Mouse (Mus musculus): Measurements from ENCODE around the gene Perp.

Gene Perp

GRCm38 (mm10) chr10:18850177-18850576 is 5.4 kb downstream of the Perp start:
- DNase-seq (ENCODE audit: low read depth, low spot score) = no peak
- Histone ChIP-seq H3K27me3 (ENCODE audit: control insufficient read depth, insufficient read depth, low read length, poor library complexity, severe bottlenecking) (no peaks in the 10 kb centered on the region), H3K36me3 (ENCODE audit: control insufficient read depth, insufficient read depth, low read length, poor library complexity, severe bottlenecking) (no peaks in the 10 kb centered on the region)

- Histone ChIP-seq H3K36me3 (ENCODE audit: control insufficient read depth, insufficient read depth, low read length, poor library complexity, severe bottlenecking) (no peaks in the 10 kb centered on the region), H3K27me3 (ENCODE audit: control insufficient read depth, insufficient read depth, low read length, poor library complexity, severe bottlenecking) (no peaks in the 10 kb centered on the region)
- DNase-seq (ENCODE audit: low read depth, low spot score) = no peak
These were observed 8.6 kb downstream of the Perp start for GRCm38 (mm10) chr10:18853417-18853816.

- DNase-seq (ENCODE audit: low read depth, low spot score) = no peak
- H3K36me3 ChIP-seq (ENCODE audit: control insufficient read depth, insufficient read depth, low read length, poor library complexity, severe bottlenecking) = no peaks in the 10 kb centered on the region
- H3K27me3 ChIP-seq (ENCODE audit: control insufficient read depth, insufficient read depth, low read length, poor library complexity, severe bottlenecking) = no peaks in the 10 kb centered on the region
These were observed 12.4 kb downstream of the Perp start for GRCm38 (mm10) chr10:18857244-18857643.

GRCm38 (mm10) chr10:18859632-18860031 is 14.8 kb downstream of the Perp start:
- no peak for DNase-seq (ENCODE audit: low read depth, low spot score)
- no peaks in the 10 kb centered on the region for H3K36me3 ChIP-seq (ENCODE audit: control insufficient read depth, insufficient read depth, low read length, poor library complexity, severe bottlenecking)
- no peaks in the 10 kb centered on the region for H3K27me3 ChIP-seq (ENCODE audit: control insufficient read depth, insufficient read depth, low read length, poor library complexity, severe bottlenecking)

- Histone ChIP-seq H3K36me3 (ENCODE audit: control insufficient read depth, insufficient read depth, low read length, poor library complexity, severe bottlenecking) (no peaks in the 10 kb centered on the region), H3K27me3 (ENCODE audit: control insufficient read depth, insufficient read depth, low read length, poor library complexity, severe bottlenecking) (no peaks in the 10 kb centered on the region)
- no peak for DNase-seq (ENCODE audit: low read depth, low spot score)
These were observed 15.5 kb downstream of the Perp start for GRCm38 (mm10) chr10:18860119-18860824.

GRCm38 (mm10) chr10:18860831-18861230 is 16.0 kb downstream of the Perp start:
- no peaks in the 10 kb centered on the region for H3K27me3 ChIP-seq (ENCODE audit: control insufficient read depth, insufficient read depth, low read length, poor library complexity, severe bottlenecking)
- no peaks in the 10 kb centered on the region for H3K36me3 ChIP-seq (ENCODE audit: control insufficient read depth, insufficient read depth, low read length, poor library complexity, severe bottlenecking)
- DNase-seq (ENCODE audit: low read depth, low spot score) = no peak

- no peaks in the 10 kb centered on the region for H3K36me3 ChIP-seq (ENCODE audit: control insufficient read depth, insufficient read depth, low read length, poor library complexity, severe bottlenecking)
- no peak for DNase-seq (ENCODE audit: low read depth, low spot score)
- no peaks in the 10 kb centered on the region for H3K27me3 ChIP-seq (ENCODE audit: control insufficient read depth, insufficient read depth, low read length, poor library complexity, severe bottlenecking)
These were observed 16.6 kb downstream of the Perp start for GRCm38 (mm10) chr10:18861418-18861817.

- Histone ChIP-seq H3K27me3 (ENCODE audit: control insufficient read depth, insufficient read depth, low read length, poor library complexity, severe bottlenecking) (no peaks in the 10 kb centered on the region), H3K36me3 (ENCODE audit: control insufficient read depth, insufficient read depth, low read length, poor library complexity, severe bottlenecking) (no peaks in the 10 kb centered on the region)
- no peak for DNase-seq (ENCODE audit: low read depth, low spot score)
These were observed 18.5 kb downstream of the Perp start for GRCm38 (mm10) chr10:18863332-18863731.

- DNase-seq (ENCODE audit: low read depth, low spot score) = no peak
- Histone ChIP-seq H3K36me3 (ENCODE audit: control insufficient read depth, insufficient read depth, low read length, poor library complexity, severe bottlenecking) (no peaks in the 10 kb centered on the region), H3K27me3 (ENCODE audit: control insufficient read depth, insufficient read depth, low read length, poor library complexity, severe bottlenecking) (no peaks in the 10 kb centered on the region)
These were observed 19.9 kb downstream of the Perp start for GRCm38 (mm10) chr10:18864753-18865152.

GRCm38 (mm10) chr10:18870990-18871389 is 26.2 kb downstream of the Perp start:
- H3K36me3 ChIP-seq (ENCODE audit: control insufficient read depth, insufficient read depth, low read length, poor library complexity, severe bottlenecking) = no peaks in the 10 kb centered on the region
- DNase-seq (ENCODE audit: low read depth, low spot score) = no peak
- H3K27me3 ChIP-seq (ENCODE audit: control insufficient read depth, insufficient read depth, low read length, poor library complexity, severe bottlenecking) = no peaks in the 10 kb centered on the region

- DNase-seq (ENCODE audit: low read depth, low spot score) = no peak
- no peaks in the 10 kb centered on the region for H3K27me3 ChIP-seq (ENCODE audit: control insufficient read depth, insufficient read depth, low read length, poor library complexity, severe bottlenecking)
- no peaks in the 10 kb centered on the region for H3K36me3 ChIP-seq (ENCODE audit: control insufficient read depth, insufficient read depth, low read length, poor library complexity, severe bottlenecking)
These were observed 31.4 kb downstream of the Perp start for GRCm38 (mm10) chr10:18876211-18876610.

GRCm38 (mm10) chr10:18878111-18878510 is 33.3 kb downstream of the Perp start:
- DNase-seq (ENCODE audit: low read depth, low spot score) = no peak
- Histone ChIP-seq H3K36me3 (ENCODE audit: control insufficient read depth, insufficient read depth, low read length, poor library complexity, severe bottlenecking) (no peaks in the 10 kb centered on the region), H3K27me3 (ENCODE audit: control insufficient read depth, insufficient read depth, low read length, poor library complexity, severe bottlenecking) (no peaks in the 10 kb centered on the region)

- H3K36me3 ChIP-seq (ENCODE audit: control insufficient read depth, insufficient read depth, low read length, poor library complexity, severe bottlenecking) = no peaks in the 10 kb centered on the region
- H3K27me3 ChIP-seq (ENCODE audit: control insufficient read depth, insufficient read depth, low read length, poor library complexity, severe bottlenecking) = no peaks in the 10 kb centered on the region
- DNase-seq (ENCODE audit: low read depth, low spot score) = no peak
These were observed 34.3 kb downstream of the Perp start for GRCm38 (mm10) chr10:18879160-18879559.

GRCm38 (mm10) chr10:18879690-18880089 is 34.9 kb downstream of the Perp start:
- H3K27me3 ChIP-seq (ENCODE audit: control insufficient read depth, insufficient read depth, low read length, poor library complexity, severe bottlenecking) = no peaks in the 10 kb centered on the region
- DNase-seq (ENCODE audit: low read depth, low spot score) = peak; percentile 13
- H3K36me3 ChIP-seq (ENCODE audit: control insufficient read depth, insufficient read depth, low read length, poor library complexity, severe bottlenecking) = no peaks in the 10 kb centered on the region

GRCm38 (mm10) chr10:18882190-18882589 is 37.4 kb downstream of the Perp start:
- H3K36me3 ChIP-seq (ENCODE audit: control insufficient read depth, insufficient read depth, low read length, poor library complexity, severe bottlenecking) = no peaks in the 10 kb centered on the region
- no peaks in the 10 kb centered on the region for H3K27me3 ChIP-seq (ENCODE audit: control insufficient read depth, insufficient read depth, low read length, poor library complexity, severe bottlenecking)
- DNase-seq (ENCODE audit: low read depth, low spot score) = peak; percentile 25
